Mouse (Mus musculus) v-Abl transformed pro-B cells (cell line): Measurements from ENCODE around the gene Wdr93.

ENCODE experiments used
- in situ Hi-C, 2 experiments: fragments of 400-800 bp; cut with MboI; formaldehyde crosslinking; loops; one replicate each; pipeline ENCODE4 v1.15.1; 2025; ENCODE audit not compliant: unreplicated experiment in 2 of 2

Wdr93 gene

GRCm38 (mm10) chr7:79742659-79743536, at the start of gene Wdr93, which contains the start of gene Pex11a:
Wdr93 (plus strand) TSS chr7:79743163.
Pex11a (minus strand) TSS chr7:79743131.
- in situ Hi-C loops: no loop called here

GRCm38 (mm10) chr7:79696495-79696894, 46.5 kb upstream of the Wdr93 start:
- in situ Hi-C loops: no loop called here

GRCm38 (mm10) chr7:79702755-79703154, 40.2 kb upstream of the Wdr93 start:
- in situ Hi-C loops: no loop called here

- in situ Hi-C loops: no loop called here
These were observed 37.8 kb upstream of the Wdr93 start for GRCm38 (mm10) chr7:79705210-79705609.

GRCm38 (mm10) chr7:79710130-79710607, 32.8 kb upstream of the Wdr93 start:
- in situ Hi-C loops: no loop called here

- in situ Hi-C loops: no loop called here
These were observed 32.1 kb upstream of the Wdr93 start for GRCm38 (mm10) chr7:79710831-79711230.

DNA sequence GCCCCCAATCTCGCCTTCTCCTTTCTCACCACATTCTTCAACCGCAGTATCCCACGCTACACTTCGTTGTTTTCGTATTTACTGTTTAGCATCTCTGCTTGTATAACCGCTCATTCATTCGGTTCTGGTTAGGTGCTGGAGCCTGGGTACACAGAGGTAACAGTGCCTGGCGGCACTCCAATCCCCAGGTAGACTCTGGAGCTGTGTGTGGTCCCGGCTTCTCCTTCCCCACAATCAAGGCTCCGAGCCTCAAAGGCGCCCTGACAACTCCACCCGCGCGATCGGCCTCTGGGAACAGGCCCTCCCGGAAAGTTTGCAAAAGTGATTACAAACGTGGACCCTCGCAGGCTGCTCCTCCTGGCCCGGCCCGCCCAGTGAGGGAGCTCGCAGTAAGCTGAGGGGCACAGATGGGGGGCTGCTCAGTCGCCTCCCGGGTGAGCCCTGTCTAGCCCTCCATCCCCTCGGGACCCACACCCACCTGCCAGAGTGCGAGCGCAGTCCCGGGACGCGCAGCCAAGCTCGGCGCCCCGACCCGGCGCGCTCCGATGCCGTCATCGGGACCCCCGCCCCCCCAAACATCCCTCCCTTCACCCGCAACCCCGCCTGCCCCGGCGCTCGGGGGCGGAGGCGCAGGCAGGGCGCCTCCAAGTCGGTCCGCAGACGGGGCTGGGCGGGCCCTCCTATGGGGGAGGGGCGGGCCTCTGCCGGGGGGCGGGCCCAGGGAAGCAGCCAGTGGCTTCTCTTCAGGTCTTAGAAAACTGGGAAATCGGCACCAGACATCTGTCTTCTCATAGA, 27.6 kb upstream of the Wdr93 start, which contains the start of gene Kif7:
Kif7 (minus strand) TSS at position 534 of the 795 bp plus-strand sequence.
- in situ Hi-C loops: no loop called here

DNA sequence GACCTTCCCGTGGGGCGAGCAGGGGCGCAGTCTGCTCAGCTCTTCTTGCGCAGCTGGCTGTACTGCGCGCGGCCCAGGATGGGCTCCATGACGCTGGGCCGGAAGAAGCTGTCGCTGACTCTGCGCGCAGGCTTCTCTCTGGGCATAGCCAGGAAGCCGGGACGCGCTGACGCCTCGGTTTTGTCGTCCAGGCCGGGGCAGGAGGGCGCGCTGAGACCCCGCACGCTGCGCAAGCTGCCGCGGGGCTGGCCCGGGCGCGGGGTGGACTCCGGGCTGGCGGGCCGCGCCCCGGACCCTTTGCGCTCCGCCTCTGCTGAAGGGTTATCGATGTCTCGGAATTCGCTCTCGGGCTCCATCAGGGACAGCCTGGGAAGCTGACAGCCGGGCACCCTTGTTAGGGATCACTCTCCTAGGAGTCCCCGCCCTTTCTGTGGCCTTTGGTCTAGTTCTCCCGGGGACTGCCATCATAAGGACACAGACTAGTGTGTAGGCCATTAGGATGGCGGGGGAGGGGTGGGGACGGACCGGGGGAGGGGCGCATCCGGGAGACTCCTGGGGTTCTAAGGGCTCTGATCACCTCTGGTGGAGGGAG, 21.5 kb upstream of the Wdr93 start:
- in situ Hi-C loops: loop anchor here in 1 of 2 experiments (10.0 kb wide), 1 partner anchor 227 kb away; no protein-coding TSS in a partner anchor

DNA sequence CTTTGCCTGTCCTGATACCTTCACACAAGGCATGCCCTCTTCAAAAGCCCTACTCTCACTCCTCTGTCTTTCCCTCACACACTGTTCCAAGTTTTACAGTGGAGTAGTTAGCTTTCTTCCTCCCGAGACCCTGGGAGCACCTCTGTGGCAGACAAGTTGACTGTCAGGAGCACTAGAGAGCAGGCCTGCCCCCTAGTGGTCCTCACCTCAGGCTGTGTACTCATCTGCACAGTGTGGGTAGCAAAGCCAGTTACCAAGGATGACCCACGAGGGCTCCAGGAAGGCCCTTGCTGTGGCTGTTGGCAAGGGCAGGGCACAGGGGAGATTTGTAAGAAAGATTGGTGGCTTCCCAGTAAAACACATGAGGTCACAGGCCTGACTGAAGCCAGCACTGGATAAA, 15.9 kb upstream of the Wdr93 start:
- in situ Hi-C loops: loop anchor here (5.0 to 10.0 kb wide), 3 partner anchors 115 to 235 kb away; no protein-coding TSS in a partner anchor

DNA sequence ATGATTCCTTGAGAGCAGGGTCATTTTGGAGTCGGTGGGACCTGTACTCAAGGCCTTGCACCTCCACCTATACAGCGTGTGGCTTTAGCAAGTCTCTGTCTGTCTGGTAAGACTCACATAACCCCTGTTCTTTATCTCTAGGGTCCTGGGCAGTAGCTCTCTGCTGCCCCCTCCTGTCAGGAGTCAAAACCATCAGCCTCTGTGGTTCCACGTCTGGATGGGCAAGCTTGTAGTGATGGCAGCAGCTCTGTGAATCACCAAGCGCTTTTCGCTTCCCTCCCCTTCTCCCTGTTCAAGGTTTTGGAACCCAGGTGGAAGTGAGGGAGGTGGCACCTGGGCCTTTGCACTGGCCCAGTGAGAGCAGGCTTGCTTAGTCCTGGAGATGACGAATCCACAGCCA, 14.7 kb upstream of the Wdr93 start:
- in situ Hi-C loops: loop anchor here (5.0 to 10.0 kb wide), 3 partner anchors 116 to 236 kb away; no protein-coding TSS in a partner anchor

- in situ Hi-C loops: loop anchor here (5.0 to 10.0 kb wide), 3 partner anchors 117 to 237 kb away; no protein-coding TSS in a partner anchor
These were observed 13.8 kb upstream of the Wdr93 start for GRCm38 (mm10) chr7:79729169-79729568.

DNA sequence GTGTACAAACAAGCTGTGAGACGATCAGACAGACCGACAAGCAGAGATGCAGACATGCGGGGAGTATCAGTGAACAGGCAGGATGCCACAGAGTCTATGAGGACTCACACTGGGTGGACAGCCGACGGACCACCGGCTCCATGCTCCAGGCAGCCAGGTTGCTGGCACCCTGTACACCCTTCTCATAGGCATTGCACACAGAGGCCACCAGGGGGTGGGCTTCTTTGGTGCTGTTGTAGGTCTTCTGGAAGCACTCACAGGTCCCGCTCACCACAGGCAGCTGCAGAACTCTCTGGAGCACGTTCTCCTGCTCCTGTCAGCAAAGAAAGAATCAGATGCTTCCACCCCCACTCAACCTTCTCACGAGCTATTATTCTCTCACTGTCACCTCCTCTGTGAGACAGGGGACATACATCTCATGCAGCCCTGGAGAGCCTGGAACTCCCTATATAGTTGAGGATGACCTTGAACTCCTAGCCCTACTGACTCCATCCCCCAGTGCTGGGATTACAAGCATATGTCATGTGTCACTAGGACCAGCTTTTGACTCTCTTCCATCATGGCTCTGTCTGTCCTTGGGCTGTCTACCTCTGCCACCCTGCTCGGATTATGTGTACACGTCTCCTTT, 13.1 kb upstream of the Wdr93 start:
- in situ Hi-C loops: loop anchor here (5.0 to 10.0 kb wide), 4 partner anchors 118 to 355 kb away; no protein-coding TSS in a partner anchor

- in situ Hi-C loops: loop anchor here in 1 of 2 experiments (10.0 kb wide), 1 partner anchor 357 kb away; no protein-coding TSS in a partner anchor
These were observed 11.5 kb upstream of the Wdr93 start for GRCm38 (mm10) chr7:79731438-79731837.

DNA sequence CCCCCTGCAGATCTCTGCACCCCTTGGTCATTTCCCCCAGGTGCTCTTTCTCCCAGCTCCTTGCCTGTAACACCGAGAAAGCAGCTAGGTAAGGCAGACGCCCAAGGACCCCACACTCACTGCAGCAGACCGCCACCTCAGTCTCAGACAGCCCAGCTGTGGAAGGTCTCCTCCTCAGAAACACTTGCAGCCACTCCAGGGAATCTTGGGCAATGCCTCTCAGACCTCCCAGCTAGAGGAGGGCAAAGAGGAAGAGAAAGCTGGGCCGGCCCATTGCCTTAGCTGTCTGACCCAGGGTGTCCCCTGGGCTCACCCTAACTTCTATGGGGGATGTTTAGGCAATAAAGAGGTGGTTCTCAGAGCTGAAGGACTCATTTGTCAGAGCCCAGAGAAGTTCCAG, 10.3 kb upstream of the Wdr93 start, which contains the start of gene Plin1:
Plin1 (minus strand) TSS at position 282 of the 400 bp plus-strand sequence.
- in situ Hi-C loops: loop anchor here in 1 of 2 experiments (10.0 kb wide), 1 partner anchor 358 kb away; no protein-coding TSS in a partner anchor

DNA sequence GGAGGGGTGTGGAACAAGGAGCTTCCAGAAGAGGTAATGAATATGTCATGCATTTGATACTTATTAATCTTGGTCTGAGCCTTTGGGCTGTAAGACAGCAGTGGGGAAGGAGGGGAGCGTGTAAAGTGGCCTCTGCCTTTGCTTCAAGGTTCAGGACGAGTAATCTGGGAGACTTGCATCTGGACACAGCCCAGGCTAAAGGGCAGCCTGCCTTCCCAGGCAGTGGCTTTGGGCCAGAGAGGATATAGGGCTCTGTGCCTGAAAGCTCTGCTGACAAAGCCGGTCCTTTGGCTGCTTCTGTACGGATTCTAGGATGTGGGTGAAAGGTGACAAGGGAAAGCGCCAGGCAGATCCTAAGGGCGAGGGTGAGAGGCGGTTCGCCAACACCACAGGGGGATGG, 8.4 kb upstream of the Wdr93 start:
- in situ Hi-C loops: loop anchor here in 1 of 2 experiments (10.0 kb wide), 1 partner anchor 360 kb away; no protein-coding TSS in a partner anchor

- in situ Hi-C loops: loop anchor here in 1 of 2 experiments (10.0 kb wide), 1 partner anchor 362 kb away; no protein-coding TSS in a partner anchor
These were observed 6.5 kb upstream of the Wdr93 start for GRCm38 (mm10) chr7:79736511-79736910.

DNA sequence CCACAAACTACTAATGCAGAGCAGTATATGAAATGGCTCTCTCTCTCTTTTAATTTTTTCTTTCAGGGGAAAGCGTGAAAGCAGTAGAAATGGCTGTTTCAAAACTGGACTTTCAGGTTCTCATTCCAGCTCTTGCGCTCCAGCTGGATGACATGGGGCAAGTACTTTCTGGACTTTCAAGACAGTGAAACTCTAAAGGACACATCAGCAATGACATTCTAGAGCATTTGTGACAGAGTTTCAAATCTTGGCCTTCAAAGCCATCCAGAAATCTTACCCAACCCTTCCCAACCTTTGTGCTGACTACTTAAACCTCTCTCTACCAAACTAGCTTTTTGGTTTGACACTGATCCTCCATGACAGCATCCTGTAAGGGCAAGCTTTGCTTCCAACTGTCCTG, 4.0 kb upstream of the Wdr93 start:
- in situ Hi-C loops: loop anchor here in 1 of 2 experiments (10.0 kb wide), 1 partner anchor 364 kb away; no protein-coding TSS in a partner anchor

- in situ Hi-C loops: no loop called here
These were observed 2.7 kb upstream of the Wdr93 start for GRCm38 (mm10) chr7:79740279-79740678.

DNA sequence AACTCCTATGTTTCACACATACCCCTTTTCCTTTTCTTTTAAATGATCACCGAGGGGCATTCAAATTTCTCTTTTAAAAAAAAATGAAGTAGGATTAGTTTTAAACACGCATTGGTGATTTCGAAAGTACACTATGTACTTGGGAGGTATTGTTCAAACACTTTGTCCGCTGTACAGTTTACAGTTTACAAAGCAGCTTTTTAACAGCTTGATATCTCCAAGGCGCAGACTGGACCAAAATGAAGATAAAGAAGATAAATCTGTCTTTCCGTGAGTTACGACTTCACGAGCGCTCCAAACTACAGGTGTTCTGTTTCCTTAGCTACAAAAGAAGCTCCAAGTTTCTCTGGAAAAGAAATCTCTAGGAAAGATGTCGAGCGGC, 695 bp upstream of the Wdr93 start:
- in situ Hi-C loops: no loop called here
